Mouse (Mus musculus): ENCODE data around the gene Gm20388.

DNA sequence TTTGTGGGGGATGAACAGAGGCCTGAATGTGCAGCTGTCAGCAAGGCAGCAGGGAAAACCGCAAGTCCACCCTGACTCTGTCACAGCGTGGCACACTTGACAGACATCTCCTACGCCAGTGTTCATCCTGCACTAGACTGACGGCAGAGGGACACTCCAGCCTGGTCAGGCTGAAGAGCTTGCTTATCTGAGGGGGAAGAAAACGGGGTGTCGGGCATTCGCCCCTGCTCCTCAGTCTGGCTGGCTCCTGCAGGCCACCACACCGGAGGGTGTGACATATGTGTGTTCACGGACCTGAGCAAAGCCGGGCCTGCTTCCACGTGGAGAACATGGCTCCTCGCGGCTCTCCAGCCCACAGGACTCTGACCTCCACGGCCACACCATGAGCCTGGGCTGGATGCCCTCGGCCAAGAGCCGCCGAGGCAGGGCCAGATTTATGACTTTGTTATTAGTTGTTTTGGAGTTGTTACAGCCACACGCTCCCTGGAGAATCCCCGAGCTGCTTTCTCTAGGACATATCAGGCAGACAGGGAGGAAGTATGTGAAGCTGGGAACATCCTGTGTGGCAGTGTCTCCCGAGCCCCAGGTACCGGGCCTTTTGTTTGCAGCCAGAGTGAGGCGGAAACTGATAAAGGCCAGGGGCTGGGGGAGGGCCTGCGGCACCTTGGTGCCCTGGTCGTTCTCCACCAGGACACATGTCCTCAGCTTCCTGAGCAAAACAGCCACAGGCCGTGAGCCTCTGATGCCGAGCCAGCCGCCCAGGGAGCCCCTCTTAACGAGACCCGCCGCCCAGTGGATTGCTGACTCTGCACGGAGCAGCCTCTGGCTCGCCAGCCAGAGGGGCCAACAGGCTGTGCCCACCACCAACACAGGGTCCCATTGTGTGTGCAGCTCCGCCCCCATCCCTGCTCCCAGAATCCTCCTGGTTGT lies 1424.1 kb downstream of the Gm20388 start:
- TF ChIP-seq CTCF (IDR thresholded peaks at IDR 0.05; ENCODE audit: low read depth), result no peak
- no peak for TF ChIP-seq EP300 (IDR thresholded peaks at IDR 0.05; ENCODE audit: low read depth)

Data from liver, embryonic 14.5 days (tissue).